Mouse (Mus musculus) liver, embryonic 14.5 days (tissue): ENCODE measurements around the gene Hist1h2ac.

ENCODE experiments used
- CTCF ChIP-seq: IDR thresholded peaks from 2 replicates; pipeline ENCODE4 v1.5.1; 2016; ENCODE audit warnings: antibody characterized with exemption, low read depth, control low read depth
- EP300 ChIP-seq: IDR thresholded peaks from 2 replicates; pipeline ENCODE4 v1.6.1; 2016; ENCODE audit warnings: antibody characterized with exemption, low read depth

DNA sequence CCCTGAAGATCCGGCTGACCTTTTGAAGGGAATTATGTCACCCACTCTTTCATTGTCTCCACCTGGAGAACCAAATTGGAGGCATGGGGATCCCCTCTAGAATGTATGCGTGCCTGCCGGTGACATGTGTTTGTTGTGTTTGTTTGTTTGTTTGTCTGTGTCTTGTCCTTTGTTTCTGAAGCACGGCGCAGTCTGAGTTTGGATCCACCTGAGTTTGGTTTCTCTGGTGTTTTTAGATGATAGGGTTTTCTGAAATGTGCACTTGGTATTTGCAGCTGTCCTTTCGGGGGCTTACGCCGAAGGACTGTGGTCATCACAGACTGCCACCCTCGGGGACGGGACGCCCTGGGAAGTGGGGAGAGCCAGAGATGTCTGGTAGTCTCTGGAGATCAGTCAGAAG, 33.4 kb upstream of the Hist1h2ac start:
- TF ChIP-seq CTCF, result no peak
- TF ChIP-seq EP300, result no peak
